Mouse (Mus musculus) megakaryocyte, embryonic 14.5 days (primary cell): ENCODE measurements around the gene Rassf3.

Source experiments
- FLI1 ChIP-seq: IDR thresholded peaks from 2 replicates; pipeline ENCODE4 v1.6.1; 2012; ENCODE audit warnings: low read length, inconsistent platforms, mixed read lengths
- GATA1 ChIP-seq: IDR thresholded peaks from 3 replicates; pipeline ENCODE4 v1.6.1; 2012; ENCODE audit warnings: mixed read lengths, low read length, inconsistent platforms, borderline replicate concordance

GRCm38 (mm10) chr10:121367271-121367670, 108.9 kb downstream of the Rassf3 start:
- no peak for TF ChIP-seq GATA1
- TF ChIP-seq FLI1: no peak
